Mouse (Mus musculus) cortical plate, adult 2 months (tissue): ENCODE data around the gene Mst1. TPM values are rescaled to one million over a fixed set of nuclear protein-coding genes. Genes with fewer than 3 reads are reported as not detected.
A peak's percentile ranks its signal among the peaks of the same experiment; 100 is the strongest.

Experiments used
- H3K27ac ChIP-seq: fragments of 200-500 bp; 2 replicates; pipeline ENCODE4 v1.5.1; 2012; ENCODE audit warnings: low read length, control low read depth, inconsistent platforms; ENCODE audit not compliant: insufficient read depth
- H3K4me1 ChIP-seq: fragments of 200-500 bp; 2 replicates; pipeline ENCODE4 v1.6.1; 2011; ENCODE audit warnings: low read length; ENCODE audit not compliant: control insufficient read depth, insufficient read depth
- H3K4me3 ChIP-seq: fragments of 200-500 bp; 2 replicates; pipeline ENCODE4 v1.5.1; 2011; ENCODE audit warnings: mild to moderate bottlenecking, low read length, control low read depth; ENCODE audit not compliant: insufficient read depth
- CTCF ChIP-seq: fragments of 200-500 bp; IDR thresholded peaks from 2 replicates; pipeline ENCODE4 v1.5.1; 2011; ENCODE audit warnings: mild to moderate bottlenecking, control low read depth, low read length; ENCODE audit not compliant: insufficient read depth; ENCODE audit errors: extremely low read depth
- POLR2A ChIP-seq: fragments of 200-500 bp; IDR thresholded peaks from 2 replicates; pipeline ENCODE4 v1.6.1; 2011; ENCODE audit warnings: mild to moderate bottlenecking, low read length, control low read depth; ENCODE audit not compliant: insufficient read depth; ENCODE audit errors: extremely low read depth
- polyA plus RNA-seq: library from polyadenylated mRNA; depleted of rRNA; stranded (reverse); fragments of >200 nt; gene quantifications from 2 replicates; pipeline ENCODE4 v1.2.3, GENCODE M21; 2012

Gene Mst1
- polyA plus RNA-seq, 1 experiment, result 0.10 TPM

DNA sequence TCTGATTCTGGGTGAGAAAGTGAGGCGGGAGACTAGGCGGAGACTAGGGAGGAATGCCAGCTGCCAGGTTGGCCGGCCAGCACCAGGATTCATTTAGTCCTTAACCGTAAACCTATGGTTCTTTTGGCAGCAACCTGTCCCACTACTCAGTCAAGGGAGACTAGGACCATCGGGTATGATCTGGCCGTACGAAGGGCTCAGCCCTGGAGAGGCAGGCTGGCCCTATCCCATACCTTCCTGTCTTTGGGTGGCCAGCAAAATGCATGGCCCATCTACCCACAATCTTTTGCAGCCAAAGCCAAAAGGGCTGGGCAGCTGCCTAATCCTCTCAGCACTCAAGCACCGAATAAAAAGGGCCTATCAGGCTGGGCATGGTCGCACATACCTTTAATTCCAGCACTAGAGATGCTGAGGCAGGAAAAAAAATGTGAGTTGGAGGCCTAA lies 7.7 kb upstream of the Mst1 start:
- H3K4me1 ChIP-seq, result no peaks in the 10 kb centered on the region
- no peak for TF ChIP-seq CTCF
- TF ChIP-seq POLR2A, result no peak
- no peak overlapping the region for H3K4me3 ChIP-seq
- no peak overlapping the region for H3K27ac ChIP-seq

DNA sequence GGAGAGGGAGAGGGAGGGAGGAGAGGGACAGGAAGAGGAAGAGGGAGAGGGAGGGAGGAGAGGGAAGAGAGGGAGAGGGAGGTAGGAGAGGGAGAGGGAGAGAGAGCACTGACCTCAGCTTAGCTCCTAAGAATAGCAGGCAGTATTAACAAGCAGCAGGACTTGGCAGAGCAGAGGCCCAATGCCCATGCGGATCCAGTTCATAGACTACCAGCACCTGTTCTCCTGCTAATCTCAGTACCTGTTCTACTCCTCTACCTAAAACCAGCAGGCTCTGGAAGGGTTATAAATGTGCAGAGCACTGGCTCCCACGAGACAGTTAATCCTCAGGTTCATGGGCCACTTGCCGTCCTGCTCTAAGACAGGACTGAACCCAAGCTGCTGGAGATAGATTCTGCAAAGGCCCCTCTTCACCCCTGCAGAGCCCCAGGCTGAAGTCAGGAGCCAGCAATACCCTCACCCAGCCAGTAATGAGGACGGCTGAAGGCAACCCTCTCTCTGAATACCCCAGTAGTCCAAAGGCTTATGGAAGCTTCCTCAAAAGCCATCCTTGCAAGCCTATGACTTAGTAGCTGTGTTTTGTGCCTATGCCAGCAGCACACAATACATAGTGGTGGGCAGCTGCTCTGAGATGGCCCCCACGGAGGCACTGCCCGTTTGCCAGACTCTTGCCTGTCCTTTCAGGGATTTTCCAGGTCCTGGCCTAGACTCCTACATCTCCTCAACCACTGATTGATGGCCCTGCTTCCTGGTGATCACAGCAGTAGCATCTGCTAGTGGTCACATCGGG lies 6.9 kb upstream of the Mst1 start:
- TF ChIP-seq CTCF, result no peak
- TF ChIP-seq POLR2A, result no peak
- Histone ChIP-seq H3K27ac (no peak overlapping the region), H3K4me1 (no peaks in the 10 kb centered on the region), H3K4me3 (no peak overlapping the region)

DNA sequence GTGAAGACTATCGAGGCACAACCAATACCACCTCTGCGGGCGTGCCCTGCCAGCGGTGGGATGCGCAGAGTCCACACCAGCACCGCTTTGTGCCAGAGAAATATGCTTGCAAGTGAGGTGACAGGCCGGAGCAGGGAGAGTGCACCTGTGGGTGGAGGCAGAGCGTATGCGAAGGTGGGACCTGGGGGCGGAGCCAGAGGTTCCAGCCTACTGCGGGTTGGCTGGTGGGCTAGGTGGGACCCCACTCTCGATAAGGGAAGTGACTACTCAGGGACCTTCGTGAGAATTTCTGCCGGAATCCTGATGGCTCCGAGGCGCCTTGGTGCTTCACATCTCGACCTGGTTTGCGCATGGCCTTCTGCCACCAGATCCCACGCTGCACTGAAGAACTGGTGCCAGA lies 2.3 kb downstream of the Mst1 start:
- TF ChIP-seq CTCF (no peak), POLR2A (no peak)
- Histone ChIP-seq H3K27ac (no peak overlapping the region), H3K4me1 (no peaks in the 10 kb centered on the region), H3K4me3 (no peak overlapping the region)

DNA sequence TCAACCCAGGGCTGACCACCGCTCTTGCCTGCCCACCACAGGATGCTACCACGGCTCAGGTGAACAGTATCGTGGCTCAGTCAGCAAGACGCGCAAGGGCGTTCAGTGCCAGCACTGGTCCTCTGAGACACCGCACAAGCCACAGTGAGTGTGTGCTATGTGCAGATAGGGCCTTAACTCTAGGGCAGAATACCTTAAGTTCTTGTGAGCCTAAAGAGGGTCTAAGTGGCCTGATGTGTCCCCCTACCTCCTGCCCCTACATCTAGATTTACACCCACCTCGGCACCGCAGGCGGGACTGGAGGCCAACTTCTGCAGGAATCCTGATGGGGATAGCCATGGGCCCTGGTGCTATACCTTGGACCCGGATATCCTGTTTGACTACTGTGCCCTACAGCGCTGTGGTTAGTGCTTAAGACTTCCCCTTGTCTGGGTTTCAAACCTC lies 2.8 kb downstream of the Mst1 start, which contains the start of gene Rnf123:
Gene Rnf123 (minus strand): TSS at position 359 of the 444 bp plus-strand sequence.
- H3K4me3 ChIP-seq, result no peak within 1 kb of the TSS
- no peak within 1 kb of the TSS for H3K27ac ChIP-seq
- no peaks in the 10 kb centered on the region for H3K4me1 ChIP-seq
- no peak for TF ChIP-seq CTCF
- TF ChIP-seq POLR2A, result no peak

DNA sequence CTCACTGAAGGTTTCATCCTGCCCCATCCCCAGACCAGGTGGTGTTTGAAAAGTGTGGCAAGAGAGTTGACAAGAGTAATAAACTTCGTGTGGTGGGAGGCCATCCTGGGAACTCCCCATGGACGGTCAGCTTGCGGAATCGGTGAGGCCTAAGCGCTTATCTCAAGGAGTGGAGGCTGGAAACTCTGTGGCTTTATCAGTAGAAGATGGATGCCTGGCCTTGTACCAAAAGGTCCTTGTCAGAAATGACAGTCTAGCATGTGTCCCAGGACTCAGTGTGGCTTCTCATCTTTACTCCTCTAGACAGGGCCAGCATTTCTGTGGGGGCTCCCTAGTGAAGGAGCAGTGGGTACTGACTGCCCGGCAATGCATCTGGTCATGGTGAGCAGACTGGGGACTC lies 3.3 kb downstream of the Mst1 start:
- no peak overlapping the region for H3K27ac ChIP-seq
- no peak overlapping the region for H3K4me3 ChIP-seq
- TF ChIP-seq POLR2A, result no peak
- TF ChIP-seq CTCF, result no peak
- H3K4me1 ChIP-seq, result no peaks in the 10 kb centered on the region

DNA sequence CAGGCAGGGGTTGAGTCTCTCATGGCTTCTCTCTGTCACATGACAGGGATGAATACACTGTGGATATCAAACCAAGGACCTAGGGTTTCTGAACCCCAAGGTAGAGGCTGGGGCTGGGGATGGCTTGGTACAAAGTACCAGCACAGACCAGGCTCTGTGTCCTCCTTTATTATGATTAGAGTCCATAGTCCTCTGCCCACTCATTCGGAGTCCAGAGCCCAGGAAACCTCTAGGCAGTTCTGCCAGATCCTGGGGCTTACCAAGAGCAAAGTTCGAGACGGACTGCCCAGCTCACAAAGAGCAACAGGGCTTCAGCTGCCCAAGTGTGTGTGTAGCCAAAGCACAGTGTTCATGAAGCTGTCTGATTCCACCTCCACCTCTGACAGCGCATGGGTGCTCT lies 5.0 kb downstream of the Mst1 start:
- TF ChIP-seq POLR2A (no peak), CTCF (no peak)
- H3K27ac ChIP-seq, result no peak overlapping the region
- H3K4me3 ChIP-seq, result no peak overlapping the region
- no peaks in the 10 kb centered on the region for H3K4me1 ChIP-seq

DNA sequence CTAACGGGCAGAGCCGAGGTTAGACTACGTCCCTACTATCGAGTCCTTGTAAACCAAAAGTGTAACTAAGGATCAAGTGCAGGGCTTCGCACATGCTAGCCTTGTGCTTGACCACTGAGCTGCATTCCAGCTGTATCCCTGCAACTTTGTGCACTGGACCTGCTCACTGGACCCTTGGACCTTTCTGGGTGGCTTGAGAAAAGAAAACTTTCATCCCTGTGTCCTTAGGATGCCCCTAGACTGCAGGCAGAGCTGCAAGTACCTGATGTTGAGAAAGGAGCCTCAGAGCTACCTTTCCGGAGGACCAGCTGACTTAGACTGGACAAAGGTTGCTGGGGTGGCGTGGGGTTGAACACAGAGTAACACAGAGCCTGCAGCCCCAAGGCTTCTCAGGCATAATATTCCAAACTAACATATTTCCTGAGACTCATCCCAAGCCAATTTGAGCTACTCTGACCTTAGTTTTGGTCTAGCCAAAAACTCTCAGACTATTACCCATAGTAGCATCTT lies 10.4 kb downstream of the Mst1 start:
- no peak overlapping the region for H3K27ac ChIP-seq
- H3K4me3 ChIP-seq, result no peak overlapping the region
- TF ChIP-seq POLR2A (no peak), CTCF (no peak)
- H3K4me1 ChIP-seq, result peaks cover 3% of the 10 kb centered on the region; the same call in 1 of the 2 replicates

DNA sequence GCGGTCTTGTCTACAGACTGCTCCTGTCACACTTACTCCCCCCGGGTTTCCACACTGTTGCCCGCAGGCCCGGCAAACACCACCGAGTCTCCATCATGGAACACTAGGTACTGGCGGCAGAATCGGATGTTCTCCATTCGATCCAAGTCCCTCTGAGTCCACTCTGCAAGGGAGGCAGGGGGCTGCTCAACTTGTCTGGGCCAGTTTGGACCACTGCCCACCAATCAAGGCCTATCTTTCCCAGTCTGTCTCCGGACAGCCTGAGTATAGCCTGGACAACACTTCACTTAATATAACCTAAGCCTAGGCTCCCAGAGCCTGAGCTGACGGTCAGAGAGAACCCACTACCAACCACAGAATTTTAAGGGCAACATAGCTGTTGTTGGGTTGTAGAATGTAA lies 13.3 kb downstream of the Mst1 start:
- H3K4me3 ChIP-seq, result peak overlapping the region; percentile 31; the same call in 1 of the 2 replicates
- H3K27ac ChIP-seq, result no peak overlapping the region
- no peak for TF ChIP-seq CTCF
- TF ChIP-seq POLR2A, result no peak
- peaks cover 4% of the 10 kb centered on the region; the same call in 1 of the 2 replicates for H3K4me1 ChIP-seq

DNA sequence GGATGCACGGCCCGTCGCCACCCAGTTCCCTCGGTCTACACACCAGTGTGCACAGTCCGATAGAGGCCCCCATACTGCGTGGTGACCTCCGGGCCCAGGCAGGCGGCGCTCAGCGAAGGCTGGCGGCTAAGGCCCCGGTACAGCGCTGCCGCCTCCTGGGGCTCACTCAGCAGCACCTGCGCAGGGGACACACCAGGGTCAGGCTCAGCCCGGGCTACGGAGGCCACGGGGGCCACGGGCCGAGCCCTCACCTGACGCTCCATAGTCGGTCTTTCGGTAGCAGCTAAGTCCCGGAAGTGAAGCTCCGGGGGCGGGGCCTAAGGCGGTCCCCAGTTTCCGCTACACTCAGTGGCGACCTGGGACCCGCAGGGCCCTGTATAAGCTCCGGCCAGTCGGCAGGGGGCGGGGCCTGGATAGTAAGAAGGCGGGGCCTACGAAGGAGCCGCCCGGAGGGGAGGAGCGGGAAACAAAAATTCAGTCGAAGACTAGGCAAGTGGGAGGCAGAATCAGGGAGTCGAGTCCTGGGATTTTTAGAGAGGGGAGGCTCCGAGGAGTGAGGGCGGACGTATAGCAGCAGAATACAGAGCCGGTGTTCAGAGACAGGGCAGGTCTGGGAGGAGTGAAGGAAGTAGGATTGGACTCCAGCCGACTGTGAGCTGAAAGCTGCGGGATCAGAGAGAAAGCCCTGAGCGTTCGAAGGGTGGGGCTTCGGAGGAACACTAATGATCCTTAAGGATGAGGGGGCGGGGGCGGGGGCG lies 14.1 kb downstream of the Mst1 start, which contains the start of gene Apeh:
Gene Apeh (minus strand): TSS at position 423 of the 758 bp plus-strand sequence.
- Histone ChIP-seq H3K4me3 (peak within 1 kb of the TSS; percentile 31), H3K4me1 (peaks cover 4% of the 10 kb centered on the region; the same call in 1 of the 2 replicates), H3K27ac (no peak within 1 kb of the TSS)
- TF ChIP-seq POLR2A (peak; percentile 28; the same call in 1 of the 2 replicates), CTCF (no peak)
